Mouse (Mus musculus): ENCODE data around the gene Trim40.

Gene Trim40

GRCm38 (mm10) chr17:36890073-36890903, at the start of gene Trim40:
Trim40 (minus strand) TSS chr17:36890123.
- DNase-seq = no peak

DNA sequence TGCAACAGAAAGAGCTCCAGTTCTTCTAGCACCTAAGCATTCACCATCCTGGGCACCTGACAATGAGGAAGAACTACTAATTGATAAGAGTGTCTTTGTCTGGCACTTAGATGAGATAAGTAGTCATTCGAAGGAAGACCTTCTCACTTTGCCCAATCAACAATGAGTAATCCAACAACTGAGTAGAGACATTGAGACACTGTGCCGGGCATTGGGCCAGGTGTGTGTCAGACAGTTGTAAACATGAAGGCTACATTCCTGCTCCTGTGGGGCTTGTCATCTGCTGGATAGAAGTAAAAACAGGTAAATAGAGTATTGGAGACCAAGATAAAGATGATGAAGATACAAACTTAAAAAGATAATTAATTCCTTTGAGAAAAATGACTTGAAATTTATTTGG, 48.1 kb upstream of the Trim40 start:
- no peak for DNase-seq

DNA sequence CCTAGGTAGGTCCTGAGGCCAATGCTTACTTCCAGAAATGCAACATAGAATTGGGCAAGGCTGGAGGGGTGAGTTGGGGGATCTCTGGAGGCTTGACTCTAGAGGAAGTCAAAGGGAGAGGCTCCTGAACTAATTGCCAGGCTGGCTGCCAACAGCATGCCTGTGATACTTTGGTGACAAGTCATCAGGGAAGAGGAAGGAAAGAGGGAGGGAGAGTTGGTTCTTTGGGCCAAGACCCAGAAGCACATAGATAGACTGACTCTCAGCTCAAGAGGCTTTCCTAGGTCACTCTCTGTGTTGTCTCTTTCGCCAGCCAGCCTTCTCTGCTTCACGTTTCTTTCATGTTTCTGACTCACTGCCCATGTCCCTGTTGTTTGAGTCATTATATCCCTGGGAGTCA, 41.9 kb upstream of the Trim40 start:
- no peak for DNase-seq

GRCm38 (mm10) chr17:36931130-36931529, 41.2 kb upstream of the Trim40 start:
- DNase-seq = no peak

DNA sequence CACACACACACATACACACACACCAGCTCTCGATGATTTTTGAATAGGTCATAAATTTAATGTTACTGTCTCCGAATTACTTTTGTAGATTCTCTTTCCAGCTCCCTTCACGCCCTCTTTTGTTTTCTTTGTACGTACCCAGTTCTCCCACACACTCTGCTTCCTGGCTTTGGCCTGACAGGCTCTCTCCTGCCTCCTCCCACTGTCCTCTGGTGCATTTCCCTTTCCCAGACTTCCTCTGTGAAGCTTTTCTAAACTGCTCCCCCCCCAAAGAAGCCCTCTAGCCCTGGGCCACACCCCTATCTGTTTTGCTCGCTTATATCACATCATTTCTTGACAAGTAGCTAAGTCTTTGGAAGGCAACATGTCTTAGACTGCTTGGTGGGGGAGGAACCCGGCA, 40.3 kb upstream of the Trim40 start:
- DNase-seq = no peak

GRCm38 (mm10) chr17:36929236-36929932, 39.5 kb upstream of the Trim40 start:
- no peak for DNase-seq

DNA sequence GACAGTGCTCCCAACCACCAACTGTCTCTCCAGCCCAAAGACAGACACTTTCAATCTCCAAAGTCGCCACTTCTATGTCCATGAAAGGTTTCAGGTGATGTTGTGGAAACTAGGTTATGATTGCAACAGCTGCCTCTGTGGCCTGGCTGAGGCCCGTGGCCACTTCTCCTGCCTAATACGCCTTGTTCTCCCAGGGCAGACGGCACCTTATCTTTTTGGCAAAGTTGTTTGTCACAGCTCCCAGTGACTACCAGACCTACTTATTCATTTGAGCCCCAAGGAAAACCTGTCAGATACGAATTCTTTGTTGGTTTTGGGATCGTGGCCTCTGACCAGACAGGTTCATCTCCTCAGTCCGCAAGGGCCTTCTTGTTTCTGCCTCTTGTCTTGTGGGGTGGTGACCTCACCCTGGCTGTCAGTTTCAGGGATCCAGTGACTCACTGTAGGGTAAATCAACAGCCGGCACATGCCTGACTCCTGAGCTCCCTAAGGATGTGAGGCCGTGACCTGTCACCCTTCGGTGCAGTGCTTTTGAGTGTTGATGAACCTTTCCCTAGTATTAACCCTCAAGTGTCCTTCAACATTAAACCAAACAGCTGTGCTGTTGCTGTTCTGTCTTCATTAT, 37.7 kb upstream of the Trim40 start:
- DNase-seq = no peak

DNA sequence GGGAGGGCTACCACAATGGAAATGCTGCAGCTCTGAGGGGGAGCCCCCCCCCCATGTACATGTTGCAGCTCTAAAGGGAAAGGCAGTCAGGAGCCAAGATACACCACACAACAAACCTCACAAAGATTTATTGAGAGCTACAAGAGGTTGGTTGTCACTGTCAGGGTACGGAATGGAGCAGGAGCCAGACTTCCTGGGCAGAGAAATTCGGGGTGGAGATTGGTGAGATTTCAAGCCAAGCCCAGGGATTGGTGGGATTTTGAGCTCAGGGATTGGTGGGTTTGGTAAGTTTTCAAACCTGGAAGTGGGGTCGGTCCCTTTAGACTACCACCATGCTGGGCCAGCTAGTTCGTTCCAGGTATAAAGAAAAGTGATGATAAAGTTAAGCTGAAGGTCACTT, 33.6 kb upstream of the Trim40 start:
- DNase-seq = no peak

GRCm38 (mm10) chr17:36922715-36923114, 32.8 kb upstream of the Trim40 start:
- DNase-seq = no peak

DNA sequence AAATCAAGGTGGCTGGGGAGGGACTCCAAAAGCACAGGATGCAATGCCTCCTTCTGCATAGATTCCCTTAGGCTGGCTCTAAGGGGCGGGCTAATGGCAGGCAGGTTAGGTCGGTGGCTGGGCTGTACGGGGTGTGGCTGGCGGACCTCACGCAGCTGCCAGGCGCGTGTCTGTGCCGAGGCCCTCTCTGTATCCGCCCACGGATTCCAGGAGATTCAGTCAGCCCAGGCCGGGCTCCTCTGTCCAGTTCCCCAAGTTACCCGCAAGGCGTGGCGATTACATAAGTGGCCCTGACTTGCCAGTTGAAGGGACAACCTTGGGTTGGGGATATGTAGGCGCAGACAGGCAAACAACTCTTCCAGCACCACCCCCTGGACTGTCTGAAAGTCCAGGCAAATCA, 30.3 kb upstream of the Trim40 start:
- DNase-seq = no peak

GRCm38 (mm10) chr17:36915076-36915475, 25.2 kb upstream of the Trim40 start:
- DNase-seq = peak; percentile 21

- peak; percentile 49 for DNase-seq
These were observed 24.2 kb upstream of the Trim40 start for GRCm38 (mm10) chr17:36914108-36914507.

- DNase-seq = no peak
These were observed 22.1 kb upstream of the Trim40 start for GRCm38 (mm10) chr17:36912031-36912430.

- DNase-seq = no peak
These were observed 19.9 kb upstream of the Trim40 start for GRCm38 (mm10) chr17:36909802-36910201.

DNA sequence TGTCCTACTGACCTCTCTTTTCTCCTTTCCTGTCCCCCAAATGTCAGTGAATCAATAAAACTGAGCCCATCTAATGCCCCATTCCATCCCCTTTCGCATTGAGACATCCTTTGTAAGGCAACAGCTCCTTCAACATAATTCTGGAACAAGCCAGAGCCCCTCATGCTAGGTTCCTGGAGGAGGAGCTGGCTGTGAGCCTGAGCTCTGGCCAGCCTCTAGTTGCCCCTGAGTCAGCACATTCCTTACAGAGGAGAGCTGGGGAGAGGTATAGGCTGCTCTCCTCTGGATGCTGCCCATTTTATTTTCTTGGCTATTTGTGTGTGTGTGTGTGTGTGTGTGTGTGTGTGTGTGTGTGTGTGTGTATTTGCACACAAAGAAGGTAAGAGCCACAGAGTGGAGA, 18.3 kb upstream of the Trim40 start:
- no peak for DNase-seq

GRCm38 (mm10) chr17:36903651-36904050, 13.7 kb upstream of the Trim40 start:
- no peak for DNase-seq

DNA sequence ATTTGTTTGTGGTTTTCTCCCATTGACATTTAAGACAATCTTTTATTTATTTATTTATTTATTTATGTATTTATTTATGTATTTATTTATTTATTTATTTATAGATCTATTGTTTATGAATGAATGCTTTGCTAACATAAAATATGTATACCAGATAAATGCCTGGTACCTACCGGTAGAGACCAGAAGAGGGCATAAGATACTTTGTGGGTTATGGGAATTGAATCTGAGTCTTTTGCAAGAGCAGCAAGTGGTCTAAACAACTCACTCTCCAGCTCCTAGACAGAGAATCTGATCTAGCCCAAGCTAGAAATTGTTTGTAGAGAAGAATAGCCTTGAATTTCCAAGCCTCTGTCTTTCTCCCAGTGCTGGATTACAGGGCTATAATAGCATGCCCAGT, 10.8 kb upstream of the Trim40 start:
- DNase-seq = no peak

DNA sequence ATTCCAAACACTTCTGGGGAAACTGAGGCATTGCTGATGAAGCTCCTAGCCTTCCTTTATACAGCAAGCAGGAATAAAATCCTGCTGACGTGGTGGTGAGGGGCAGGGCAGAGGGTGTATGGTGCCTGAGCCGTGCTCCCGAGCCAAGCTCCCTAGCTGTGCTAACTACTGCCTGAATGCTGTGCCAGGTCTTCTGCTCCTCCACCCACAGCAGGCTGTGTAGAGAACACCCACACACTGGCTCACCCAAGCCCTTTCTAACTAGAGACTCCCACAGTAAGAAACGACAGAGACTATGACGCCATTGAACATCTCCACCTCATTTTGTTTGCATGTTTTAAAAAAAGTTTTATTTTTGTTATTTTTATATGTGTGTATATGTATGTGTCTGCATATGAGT, 10.1 kb upstream of the Trim40 start:
- DNase-seq = no peak

DNA sequence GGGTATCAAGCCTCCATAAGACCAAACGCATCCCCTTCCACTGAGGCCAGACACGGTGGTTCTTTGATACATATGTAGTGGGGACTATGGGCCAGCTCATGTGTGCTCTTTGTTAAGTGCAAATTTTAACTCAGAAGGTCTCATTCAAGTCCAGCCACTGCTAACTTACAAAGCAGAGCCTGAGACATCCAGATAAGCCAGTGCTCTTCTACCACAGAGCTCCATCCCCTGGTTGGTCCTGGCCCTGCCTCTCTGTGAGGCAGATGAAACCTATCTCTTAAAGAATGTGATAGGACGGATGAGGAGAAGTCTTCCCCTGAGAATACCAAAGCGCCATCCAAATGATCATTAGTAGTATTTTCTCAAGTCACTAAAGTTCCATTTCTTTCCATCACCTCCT, 9.5 kb upstream of the Trim40 start:
- DNase-seq = no peak

- no peak for DNase-seq
These were observed 7.8 kb upstream of the Trim40 start, which contains the start of gene Trim31 for GRCm38 (mm10) chr17:36897552-36898205. Trim31 (plus strand) TSS chr17:36898118.

DNA sequence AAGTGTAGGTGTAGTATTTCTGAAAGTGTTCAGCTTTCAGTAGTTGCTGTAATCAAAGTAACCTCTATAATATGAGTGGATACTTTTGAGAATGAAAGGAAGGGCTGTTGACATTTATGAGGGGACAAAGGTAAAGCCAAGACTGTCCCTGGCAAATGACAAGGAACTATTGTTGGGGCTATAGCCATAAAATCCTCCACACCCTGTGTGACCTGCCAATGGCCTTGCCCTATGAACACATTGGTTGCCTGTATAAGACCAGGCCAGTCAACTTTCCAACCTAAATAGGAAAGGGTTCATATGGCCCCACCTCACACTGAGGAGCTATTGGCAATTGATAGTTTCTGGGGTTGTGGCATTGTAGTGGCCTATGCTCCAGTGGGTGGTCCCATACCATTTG, 7.1 kb upstream of the Trim40 start:
- no peak for DNase-seq

- no peak for DNase-seq
These were observed 6.7 kb upstream of the Trim40 start for GRCm38 (mm10) chr17:36896583-36896982.

- no peak for DNase-seq
These were observed 3.5 kb upstream of the Trim40 start for GRCm38 (mm10) chr17:36893387-36893786.
